Mouse (Mus musculus) liver, embryonic 13.5 days (tissue): ENCODE results near the gene Cyp1b1. TPM values are rescaled to one million over a fixed set of nuclear protein-coding genes. Genes with fewer than 3 reads are reported as not detected.

Experiments used
- ATAC-seq: fragments of 200-750 bp; cut with Nextera tagmentation; 2 replicates; pipeline ENCODE4 v1.8.0; 2017; ENCODE audit warnings: low read depth, mild to moderate bottlenecking, moderate number of reproducible peaks, moderate library complexity
- DNase-seq: peaks from one replicate; pipeline ENCODE4 v3.0.0; 2022
- H3K27ac ChIP-seq: fragments of 300-500 bp; sonication (generic); 2 replicates; pipeline ENCODE4 v1.5.1; 2015; ENCODE audit warnings: moderate library complexity, mild to moderate bottlenecking, inconsistent platforms
- H3K27me3 ChIP-seq: fragments of 300-500 bp; sonication (generic); 2 replicates; pipeline ENCODE4 v1.6.1; 2015; ENCODE audit warnings: mild to moderate bottlenecking, inconsistent platforms
- H3K36me3 ChIP-seq: fragments of 300-500 bp; sonication (generic); 2 replicates; pipeline ENCODE4 v1.6.1; 2015; ENCODE audit warnings: mild to moderate bottlenecking, inconsistent platforms
- H3K4me1 ChIP-seq: fragments of 300-500 bp; sonication (generic); replicated peaks from 2 replicates; pipeline ENCODE4 v1.6.1; 2015; ENCODE audit warnings: inconsistent platforms
- H3K4me2 ChIP-seq: fragments of 300-500 bp; sonication (generic); 2 replicates; pipeline ENCODE4 v1.6.1; 2015; ENCODE audit warnings: inconsistent platforms, mild to moderate bottlenecking, moderate library complexity
- H3K4me3 ChIP-seq: fragments of 300-500 bp; sonication (generic); replicated peaks from 2 replicates; pipeline ENCODE4 v1.5.1; 2015; ENCODE audit warnings: mild to moderate bottlenecking, inconsistent platforms
- H3K9ac ChIP-seq: fragments of 300-500 bp; sonication (generic); 2 replicates; pipeline ENCODE4 v1.6.1; 2015; ENCODE audit warnings: mild to moderate bottlenecking, inconsistent platforms
- H3K9me3 ChIP-seq: fragments of 300-500 bp; sonication (generic); replicated peaks from 2 replicates; pipeline ENCODE4 v1.6.1; 2016; ENCODE audit warnings: inconsistent platforms
- WGBS: fragments of 180-500 bp; shearing (Covaris S2); methylation state at CpG from one replicate; pipeline ENCODE4 v1.1.7; 2015; ENCODE audit not compliant: insufficient replicate concordance; 5-methylcytosine and 5-hydroxymethylcytosine counted together
- polyA plus RNA-seq: library from polyadenylated mRNA; unstranded; fragments of >200 nt; fragmentation: Nextera tagmentation; extraction: Ambion mirVana; gene quantifications from 2 replicates; pipeline ENCODE4 v1.2.1, GENCODE M21; 2015

Gene Cyp1b1
- polyA plus RNA-seq, 1 experiment from 2014 or later, result 0.71 TPM

GRCm38 (mm10) chr17:79738847-79739498 is 24.1 kb upstream of the Cyp1b1 start:
- H3K27me3 ChIP-seq, result no peaks in the 10 kb centered on the region
- H3K4me2 ChIP-seq, result no peak overlapping the region
- 48% methylated on average over 5 of the region's 5 CpGs for WGBS
- no peaks in the 10 kb centered on the region for H3K4me1 ChIP-seq
- ATAC-seq (no peak), DNase-seq (no peak)
- H3K27ac ChIP-seq, result no peak overlapping the region
- no peak overlapping the region for H3K9ac ChIP-seq
- H3K4me3 ChIP-seq, result no peak overlapping the region
- no peaks in the 10 kb centered on the region for H3K9me3 ChIP-seq
- H3K36me3 ChIP-seq, result no peaks in the 10 kb centered on the region

- 59% methylated on average over 3 of the region's 3 CpGs for WGBS
- Histone ChIP-seq H3K27me3 (peaks cover 3% of the 10 kb centered on the region; the same call in 1 of the 2 replicates), H3K9me3 (no peaks in the 10 kb centered on the region), H3K36me3 (no peaks in the 10 kb centered on the region), H3K4me3 (no peak overlapping the region), H3K4me2 (no peak overlapping the region), H3K4me1 (no peaks in the 10 kb centered on the region), H3K27ac (no peak overlapping the region), H3K9ac (no peak overlapping the region)
- ATAC-seq (no peak), DNase-seq (no peak)
Measured at GRCm38 (mm10) chr17:79737598-79737997, 22.7 kb upstream of the Cyp1b1 start.

GRCm38 (mm10) chr17:79733039-79733438 is 18.2 kb upstream of the Cyp1b1 start:
- H3K4me2 ChIP-seq, result no peak overlapping the region
- H3K27ac ChIP-seq, result no peak overlapping the region
- no peaks in the 10 kb centered on the region for H3K9me3 ChIP-seq
- WGBS, result 51% methylated on average over 4 of the region's 4 CpGs
- no peaks in the 10 kb centered on the region for H3K4me1 ChIP-seq
- H3K36me3 ChIP-seq, result no peaks in the 10 kb centered on the region
- H3K4me3 ChIP-seq, result no peak overlapping the region
- peaks cover 12% of the 10 kb centered on the region; the same call in 1 of the 2 replicates for H3K27me3 ChIP-seq
- no peak for ATAC-seq
- no peak for DNase-seq
- H3K9ac ChIP-seq, result no peak overlapping the region

DNA sequence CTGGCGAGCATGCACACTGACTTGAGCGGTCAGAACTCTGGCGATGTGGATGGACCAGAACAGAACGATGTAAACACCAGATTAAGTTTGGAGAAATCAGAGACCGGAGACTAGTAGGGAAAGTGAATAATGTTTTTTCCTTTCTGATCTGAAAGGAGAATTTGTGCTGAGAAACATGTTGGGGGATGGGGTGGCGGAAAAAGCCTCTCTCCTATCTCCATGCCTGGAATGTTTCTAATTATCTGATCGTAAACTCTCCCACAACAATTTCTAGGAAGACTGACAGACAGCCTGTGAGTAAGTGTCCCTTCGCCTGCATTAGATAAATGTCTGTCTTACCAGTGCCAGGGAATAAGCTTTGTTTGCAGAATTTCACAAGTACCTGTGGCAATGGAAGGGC is 16.1 kb upstream of the Cyp1b1 start:
- WGBS, result 58% methylated on average over 8 of the region's 8 CpGs
- no peak overlapping the region for H3K9ac ChIP-seq
- peaks cover 14% of the 10 kb centered on the region; the same call in 1 of the 2 replicates for H3K27me3 ChIP-seq
- ATAC-seq, result no peak
- no peak overlapping the region for H3K4me3 ChIP-seq
- H3K36me3 ChIP-seq, result no peaks in the 10 kb centered on the region
- H3K27ac ChIP-seq, result no peak overlapping the region
- H3K4me1 ChIP-seq, result no peaks in the 10 kb centered on the region
- H3K9me3 ChIP-seq, result no peaks in the 10 kb centered on the region
- H3K4me2 ChIP-seq, result no peak overlapping the region
- DNase-seq, result no peak

DNA sequence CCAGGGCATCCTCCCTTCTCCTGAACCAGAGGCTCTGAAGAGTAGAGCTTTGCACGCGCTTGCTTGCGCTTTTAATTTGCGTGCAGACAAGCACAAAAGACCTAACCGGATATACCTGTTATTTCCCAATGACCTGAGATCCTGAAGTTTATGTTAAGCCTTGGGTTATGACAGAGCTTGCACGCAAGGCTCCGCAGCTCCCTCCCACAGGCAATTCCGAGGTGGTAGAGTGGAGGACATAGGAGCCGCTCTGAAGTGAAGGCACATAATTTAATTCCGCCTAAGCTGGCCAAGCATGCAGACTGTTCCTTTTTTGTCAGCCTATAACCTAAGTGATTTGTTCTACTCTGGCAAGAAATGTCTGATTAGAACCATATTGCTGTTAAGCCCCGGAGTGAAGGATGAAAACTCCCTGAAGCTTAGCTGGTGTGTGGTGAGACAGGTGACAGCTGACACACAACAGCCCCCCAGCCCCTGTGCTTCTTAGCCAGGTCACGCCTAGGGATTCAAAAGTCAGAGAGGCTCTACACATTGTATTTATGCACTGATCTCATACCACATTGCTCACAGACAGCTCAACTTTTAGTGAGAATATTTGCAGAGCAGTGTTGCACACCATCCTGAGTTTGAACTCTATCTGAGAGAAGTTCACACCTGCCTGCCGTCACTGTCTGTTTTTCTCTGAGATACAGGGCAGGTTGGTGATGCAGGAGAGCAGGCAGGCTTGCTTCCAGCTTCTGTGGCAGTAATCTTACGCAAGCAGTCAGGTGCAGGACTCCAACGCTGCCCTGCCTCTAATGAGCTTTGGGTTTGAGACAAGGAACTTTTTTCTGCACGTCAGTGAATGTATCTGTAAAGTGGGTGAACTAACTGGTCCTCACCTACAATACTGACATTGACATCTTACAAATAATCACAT is 14.0 kb upstream of the Cyp1b1 start:
- H3K4me3 ChIP-seq, result no peak overlapping the region
- peaks cover 14% of the 10 kb centered on the region; the same call in 1 of the 2 replicates for H3K27me3 ChIP-seq
- H3K9me3 ChIP-seq, result no peaks in the 10 kb centered on the region
- H3K36me3 ChIP-seq, result no peaks in the 10 kb centered on the region
- H3K27ac ChIP-seq, result no peak overlapping the region
- ATAC-seq (no peak), DNase-seq (no peak)
- H3K4me2 ChIP-seq, result no peak overlapping the region
- 42% methylated on average over 16 of the region's 16 CpGs for WGBS
- H3K9ac ChIP-seq, result no peak overlapping the region
- H3K4me1 ChIP-seq, result no peaks in the 10 kb centered on the region

GRCm38 (mm10) chr17:79728053-79728584 is 13.3 kb upstream of the Cyp1b1 start:
- DNase-seq (no peak), ATAC-seq (no peak)
- whole genome bisulfite sequencing, result 32% methylated on average over 14 of the region's 14 CpGs
- Histone ChIP-seq H3K27ac (no peak overlapping the region), H3K4me1 (no peaks in the 10 kb centered on the region), H3K4me3 (no peak overlapping the region), H3K4me2 (no peak overlapping the region), H3K36me3 (no peaks in the 10 kb centered on the region), H3K9me3 (no peaks in the 10 kb centered on the region), H3K27me3 (peaks cover 14% of the 10 kb centered on the region; the same call in 1 of the 2 replicates), H3K9ac (no peak overlapping the region)

GRCm38 (mm10) chr17:79726613-79727012 is 11.8 kb upstream of the Cyp1b1 start:
- WGBS, result 59% methylated on average over 5 of the region's 5 CpGs
- ATAC-seq, result no peak
- H3K9me3 ChIP-seq, result no peaks in the 10 kb centered on the region
- H3K27me3 ChIP-seq, result peaks cover 12% of the 10 kb centered on the region; the same call in 1 of the 2 replicates
- no peak overlapping the region for H3K27ac ChIP-seq
- H3K4me1 ChIP-seq, result no peaks in the 10 kb centered on the region
- no peak overlapping the region for H3K4me2 ChIP-seq
- no peak overlapping the region for H3K9ac ChIP-seq
- no peaks in the 10 kb centered on the region for H3K36me3 ChIP-seq
- H3K4me3 ChIP-seq, result no peak overlapping the region
- no peak for DNase-seq

DNA sequence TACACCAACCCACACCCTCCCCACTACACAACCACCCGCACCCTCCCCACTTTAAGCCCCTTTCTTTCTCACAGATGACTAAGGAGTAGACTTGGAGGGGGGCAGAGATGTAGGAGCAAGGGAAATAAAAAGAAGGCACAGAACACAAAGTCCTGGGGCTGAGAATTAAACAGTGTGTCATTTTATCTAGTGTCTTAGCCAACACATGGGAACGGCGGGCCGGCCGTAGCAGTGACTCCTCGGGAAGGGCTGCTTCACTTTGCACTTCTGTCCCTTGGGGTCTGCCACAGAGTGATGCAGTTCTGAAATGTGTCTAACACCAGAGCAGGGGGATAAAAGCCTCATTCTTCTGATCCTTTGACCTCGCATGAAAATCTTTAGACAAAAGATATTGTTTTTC is 5.8 kb upstream of the Cyp1b1 start:
- Histone ChIP-seq H3K36me3 (no peaks in the 10 kb centered on the region), H3K9me3 (no peaks in the 10 kb centered on the region), H3K9ac (no peak overlapping the region), H3K4me2 (no peak overlapping the region), H3K27me3 (peaks cover 40% of the 10 kb centered on the region), H3K27ac (no peak overlapping the region), H3K4me1 (peaks cover 3% of the 10 kb centered on the region; the same call in 1 of the 2 replicates), H3K4me3 (no peak overlapping the region)
- ATAC-seq, result no peak
- WGBS, result 70% methylated on average over 7 of the region's 7 CpGs
- no peak for DNase-seq

DNA sequence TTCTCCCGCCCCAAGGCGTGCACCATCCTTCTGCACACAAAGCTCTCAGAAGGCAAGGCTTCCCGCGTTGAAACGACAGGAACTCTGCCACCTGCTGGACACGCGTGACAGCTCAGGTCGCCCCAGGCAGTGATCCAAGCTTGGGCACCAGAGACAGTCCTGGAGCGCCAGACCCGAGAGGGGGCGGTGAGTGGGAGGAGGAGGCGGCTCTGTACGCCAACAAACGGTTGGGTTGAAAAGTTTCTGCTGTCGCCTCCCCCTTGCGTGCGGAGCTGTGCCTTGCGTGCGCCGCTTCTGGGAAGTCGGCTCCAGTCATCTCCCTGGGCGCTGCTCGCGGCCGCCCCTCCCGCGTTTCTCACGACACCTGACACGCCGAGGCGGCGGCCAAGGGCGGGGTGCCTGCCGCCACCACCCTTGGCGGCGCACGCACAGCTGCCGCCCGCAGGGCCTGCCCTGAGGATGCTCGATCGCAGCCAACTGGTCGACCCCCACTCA is 835 bp upstream of the Cyp1b1 start:
- Histone ChIP-seq H3K36me3 (no peaks in the 10 kb centered on the region), H3K9me3 (no peaks in the 10 kb centered on the region), H3K4me1 (peaks cover 23% of the 10 kb centered on the region), H3K4me3 (peak overlapping the region; percentile 46), H3K4me2 (peak overlapping the region; percentile 64), H3K9ac (no peak overlapping the region), H3K27me3 (peaks cover 86% of the 10 kb centered on the region), H3K27ac (no peak overlapping the region)
- DNase-seq, result peak; percentile 16
- ATAC-seq, result peak; percentile 63; the same call in 1 of the 2 replicates
- under 1% methylated on average over 42 of the region's 42 CpGs for WGBS

DNA sequence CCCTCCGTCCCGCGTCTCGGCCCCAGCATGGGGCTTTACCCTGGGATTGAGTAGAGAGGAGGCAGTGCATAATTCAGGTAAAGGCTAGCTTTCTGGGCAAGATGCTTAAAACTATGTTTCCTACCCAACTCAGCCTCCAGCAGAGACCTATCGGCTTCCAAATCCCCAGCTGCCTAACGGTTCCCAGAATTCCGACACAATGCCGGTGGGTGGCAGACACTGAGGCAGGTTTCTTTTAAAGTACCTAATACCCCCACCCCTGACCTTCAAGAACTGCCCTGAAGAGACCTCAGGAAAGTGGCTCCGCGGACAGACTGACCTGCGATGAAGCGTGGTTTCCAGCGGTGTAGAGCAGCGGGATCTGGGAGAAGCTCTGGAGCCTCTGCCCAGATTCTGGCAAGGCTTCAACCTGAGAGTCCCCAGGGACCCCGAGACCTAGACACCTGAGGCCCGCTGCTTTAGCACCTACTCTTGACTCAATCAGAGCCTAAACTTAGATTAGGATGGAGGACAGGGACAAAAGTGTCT is 429 bp downstream of the Cyp1b1 start:
- peaks cover 23% of the 10 kb centered on the region for H3K4me1 ChIP-seq
- DNase-seq, result no peak
- H3K36me3 ChIP-seq, result no peaks in the 10 kb centered on the region
- H3K27me3 ChIP-seq, result peaks cover 94% of the 10 kb centered on the region
- H3K4me2 ChIP-seq, result peak overlapping the region; percentile 64
- no peak overlapping the region for H3K9ac ChIP-seq
- 2% methylated on average over 16 of the region's 16 CpGs for WGBS
- no peaks in the 10 kb centered on the region for H3K9me3 ChIP-seq
- no peak for ATAC-seq
- H3K4me3 ChIP-seq, result peak overlapping the region; percentile 46
- no peak overlapping the region for H3K27ac ChIP-seq
